Mouse (Mus musculus) induced T-regulatory cell, adult 2 months (primary cell): Measurements from ENCODE around the gene Arfgef3.
"Not testable (repeated sequence)": the region's sequence is repeated elsewhere in the genome, so short reads cannot be mapped to it uniquely, and the experiment has no call there.

Source experiments
- DNase-seq: peaks from one replicate; pipeline ENCODE4 v3.0.0-alpha.2; 2012; ENCODE audit warnings: low read depth

Gene Arfgef3

GRCm38 (mm10) chr10:18681385-18681954 lies 62.3 kb downstream of the Arfgef3 start:
- no peak for DNase-seq

- DNase-seq, result no peak
Observed at GRCm38 (mm10) chr10:18680661-18681384, 62.9 kb downstream of the Arfgef3 start.

- DNase-seq, result no peak
Observed at GRCm38 (mm10) chr10:18678836-18679235, 64.9 kb downstream of the Arfgef3 start.

GRCm38 (mm10) chr10:18664794-18665193 lies 79.0 kb downstream of the Arfgef3 start:
- no peak for DNase-seq

- no peak for DNase-seq
Observed at GRCm38 (mm10) chr10:18664016-18664415, 79.7 kb downstream of the Arfgef3 start.

- no peak for DNase-seq
Observed at GRCm38 (mm10) chr10:18661606-18662220, 82.0 kb downstream of the Arfgef3 start.

GRCm38 (mm10) chr10:18660998-18661397 lies 82.8 kb downstream of the Arfgef3 start:
- no peak for DNase-seq

GRCm38 (mm10) chr10:18657588-18657987 lies 86.2 kb downstream of the Arfgef3 start:
- no peak for DNase-seq

- no peak for DNase-seq
Observed at GRCm38 (mm10) chr10:18647069-18647468, 96.7 kb downstream of the Arfgef3 start.

GRCm38 (mm10) chr10:18646035-18646434 lies 97.7 kb downstream of the Arfgef3 start:
- DNase-seq, result no peak

GRCm38 (mm10) chr10:18644346-18644745 lies 99.4 kb downstream of the Arfgef3 start:
- DNase-seq, result no peak

GRCm38 (mm10) chr10:18643506-18643905 lies 100.2 kb downstream of the Arfgef3 start:
- no peak for DNase-seq

- no peak for DNase-seq
Observed at GRCm38 (mm10) chr10:18642854-18643253, 100.9 kb downstream of the Arfgef3 start.

GRCm38 (mm10) chr10:18640596-18640995 lies 103.2 kb downstream of the Arfgef3 start:
- no peak for DNase-seq

- DNase-seq, result no peak
Observed at GRCm38 (mm10) chr10:18635450-18635849, 108.3 kb downstream of the Arfgef3 start.

- DNase-seq, result no peak
Observed at GRCm38 (mm10) chr10:18634405-18634985, 109.3 kb downstream of the Arfgef3 start.

- no peak for DNase-seq
Observed at GRCm38 (mm10) chr10:18630498-18630897, 113.3 kb downstream of the Arfgef3 start.

- no peak for DNase-seq
Observed at GRCm38 (mm10) chr10:18627530-18627929, 116.2 kb downstream of the Arfgef3 start.

GRCm38 (mm10) chr10:18612796-18613195 lies 131.0 kb downstream of the Arfgef3 start:
- DNase-seq, result no peak

- not testable (repeated sequence) for DNase-seq
Observed at GRCm38 (mm10) chr10:18604827-18605535, 138.8 kb downstream of the Arfgef3 start.

- peak; percentile 63 for DNase-seq
Observed at GRCm38 (mm10) chr10:18602030-18602429, 141.7 kb downstream of the Arfgef3 start.

GRCm38 (mm10) chr10:18597601-18598000 lies 146.1 kb downstream of the Arfgef3 start:
- DNase-seq, result no peak
